Mouse (Mus musculus): ENCODE measurements around the gene Myo15b. TPM values are rescaled to one million over a fixed set of nuclear protein-coding genes. Genes with fewer than 3 reads are reported as not detected.
A peak's percentile ranks its signal among the peaks of the same experiment; 100 is the strongest.

Myo15b gene
- polyA plus RNA-seq, 1 experiment from 2014 or later, result 12.6 TPM

DNA sequence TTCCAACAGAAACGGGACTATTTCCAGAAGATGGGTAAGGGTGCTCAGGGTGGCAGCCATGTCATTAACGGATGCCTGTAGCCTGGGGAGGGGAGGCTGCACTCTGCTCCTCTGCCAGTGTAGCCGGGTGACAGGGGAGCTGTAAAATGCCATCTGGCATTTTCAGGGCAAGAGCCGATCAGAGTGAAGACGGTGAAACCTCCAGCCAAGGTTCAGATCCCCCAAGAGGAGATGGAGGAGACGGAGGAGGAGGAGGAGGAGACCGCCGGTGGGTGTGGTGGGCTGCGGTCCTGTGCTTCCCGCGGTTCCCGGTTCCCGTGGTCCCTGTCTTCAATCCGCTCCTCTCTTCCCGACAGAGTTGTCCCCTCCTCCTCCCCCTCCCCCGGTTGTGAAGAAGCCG, 25.0 kb downstream of the Myo15b start:
- no peak for ATAC-seq (ENCODE audit: low FRiP score, low TSS enrichment)
- Histone ChIP-seq H3K9me3 (ENCODE audit: low read length) (no peaks in the 10 kb centered on the region), H3K4me1 (ENCODE audit: insufficient read depth, low read length) (no peaks in the 10 kb centered on the region), H3K4me3 (ENCODE audit: low read length) (no peak overlapping the region), H3K27ac (ENCODE audit: low read length) (no peak overlapping the region), H3K9ac (replicated peaks; ENCODE audit: low read length) (no peak overlapping the region), H3K27me3 (ENCODE audit: insufficient read depth, low read length) (peaks cover 11% of the 10 kb centered on the region; the same call in 1 of the 2 replicates), H3K4me2 (replicated peaks; ENCODE audit: low read depth, low read length) (peak overlapping the region; percentile 21; the same call in 1 of the 2 replicates), H3K36me3 (ENCODE audit: insufficient read depth, low read length) (no peaks in the 10 kb centered on the region)
- 12% methylated on average over 16 of the region's 17 CpGs for WGBS

DNA sequence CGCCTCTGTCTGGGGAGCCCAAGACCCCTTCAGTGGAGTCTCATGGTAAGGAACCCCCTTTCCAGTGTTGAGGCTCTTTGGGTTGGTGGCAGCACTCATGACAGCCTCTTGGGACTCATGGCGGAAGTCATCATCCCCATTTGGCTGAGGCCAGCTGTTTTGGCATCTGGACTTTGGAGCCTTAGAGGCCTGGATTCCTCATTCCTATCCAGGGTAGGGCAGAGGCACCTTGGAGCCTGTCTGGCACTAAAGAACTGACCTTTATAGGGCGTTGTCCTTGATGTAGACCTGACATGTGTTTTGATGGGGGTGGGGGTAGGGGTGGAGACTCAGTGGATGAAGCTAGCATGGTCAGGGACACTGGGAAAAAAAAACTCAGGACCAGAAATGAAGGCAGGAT, 26.2 kb downstream of the Myo15b start:
- Histone ChIP-seq H3K4me3 (ENCODE audit: low read length) (no peak overlapping the region), H3K36me3 (ENCODE audit: insufficient read depth, low read length) (no peaks in the 10 kb centered on the region), H3K27ac (ENCODE audit: low read length) (no peak overlapping the region), H3K9me3 (ENCODE audit: low read length) (no peaks in the 10 kb centered on the region), H3K27me3 (ENCODE audit: insufficient read depth, low read length) (peaks cover 11% of the 10 kb centered on the region; the same call in 1 of the 2 replicates), H3K4me1 (ENCODE audit: insufficient read depth, low read length) (no peaks in the 10 kb centered on the region), H3K9ac (replicated peaks; ENCODE audit: low read length) (no peak overlapping the region), H3K4me2 (replicated peaks; ENCODE audit: low read depth, low read length) (no peak overlapping the region)
- ATAC-seq (ENCODE audit: low FRiP score, low TSS enrichment), result no peak
- 92% methylated on average over 3 of the region's 3 CpGs for WGBS

DNA sequence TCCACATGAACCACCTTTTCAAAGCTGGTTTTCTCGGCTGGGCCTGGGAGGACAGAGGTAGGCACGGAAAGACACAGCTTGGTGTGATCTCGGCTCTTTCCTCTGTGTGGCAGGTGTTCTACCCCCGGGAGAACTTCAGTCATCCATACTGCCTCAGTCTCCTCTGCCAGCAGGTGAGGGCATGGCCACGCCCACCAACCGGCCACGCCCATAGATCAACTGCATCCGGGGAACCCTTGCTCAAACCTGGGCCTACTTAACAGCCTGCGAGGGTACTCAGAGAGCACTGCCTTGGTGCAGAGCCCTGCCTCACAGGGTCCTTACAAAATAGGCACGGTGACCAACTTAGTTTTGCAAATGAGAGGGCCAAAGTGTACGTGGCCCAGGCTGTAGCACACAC, 27.1 kb downstream of the Myo15b start:
- Histone ChIP-seq H3K36me3 (ENCODE audit: insufficient read depth, low read length) (no peaks in the 10 kb centered on the region), H3K27me3 (ENCODE audit: insufficient read depth, low read length) (peaks cover 11% of the 10 kb centered on the region; the same call in 1 of the 2 replicates), H3K4me1 (ENCODE audit: insufficient read depth, low read length) (no peaks in the 10 kb centered on the region), H3K4me2 (replicated peaks; ENCODE audit: low read depth, low read length) (no peak overlapping the region), H3K9me3 (ENCODE audit: low read length) (no peaks in the 10 kb centered on the region), H3K4me3 (ENCODE audit: low read length) (no peak overlapping the region), H3K9ac (replicated peaks; ENCODE audit: low read length) (no peak overlapping the region), H3K27ac (ENCODE audit: low read length) (no peak overlapping the region)
- WGBS, result 75% methylated on average over 11 of the region's 11 CpGs
- no peak for ATAC-seq (ENCODE audit: low FRiP score, low TSS enrichment)

DNA sequence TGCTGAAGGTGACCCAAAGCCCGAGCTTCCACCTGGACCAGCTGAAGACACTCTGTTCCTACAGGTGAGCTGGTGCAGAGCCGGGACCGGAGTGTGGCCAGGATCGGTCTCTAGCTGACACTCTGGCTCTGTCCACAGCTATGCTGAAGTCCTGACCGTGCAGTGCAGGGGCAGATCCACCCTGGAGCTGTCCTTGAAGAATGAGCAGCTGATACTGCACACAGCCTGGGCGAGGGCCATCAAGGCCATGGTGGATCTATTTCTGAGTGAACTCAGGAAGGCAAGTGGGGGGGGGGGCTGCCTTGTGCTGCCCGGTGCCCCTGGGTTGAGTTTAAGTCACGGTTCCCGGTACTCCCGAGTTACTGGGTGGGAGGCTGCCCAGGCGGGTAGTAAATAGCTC, 28.2 kb downstream of the Myo15b start:
- Histone ChIP-seq H3K9me3 (ENCODE audit: low read length) (no peaks in the 10 kb centered on the region), H3K4me3 (ENCODE audit: low read length) (no peak overlapping the region), H3K4me1 (ENCODE audit: insufficient read depth, low read length) (0 out of 2 replicates have a peak, but pooled peaks cover 3% of the 10 kb centered on the region), H3K4me2 (replicated peaks; ENCODE audit: low read depth, low read length) (no peak overlapping the region), H3K27ac (ENCODE audit: low read length) (no peak overlapping the region), H3K27me3 (ENCODE audit: insufficient read depth, low read length) (peaks cover 11% of the 10 kb centered on the region; the same call in 1 of the 2 replicates), H3K9ac (replicated peaks; ENCODE audit: low read length) (no peak overlapping the region), H3K36me3 (ENCODE audit: insufficient read depth, low read length) (no peaks in the 10 kb centered on the region)
- 78% methylated on average over 11 of the region's 11 CpGs for WGBS
- ATAC-seq (ENCODE audit: low FRiP score, low TSS enrichment), result no peak

DNA sequence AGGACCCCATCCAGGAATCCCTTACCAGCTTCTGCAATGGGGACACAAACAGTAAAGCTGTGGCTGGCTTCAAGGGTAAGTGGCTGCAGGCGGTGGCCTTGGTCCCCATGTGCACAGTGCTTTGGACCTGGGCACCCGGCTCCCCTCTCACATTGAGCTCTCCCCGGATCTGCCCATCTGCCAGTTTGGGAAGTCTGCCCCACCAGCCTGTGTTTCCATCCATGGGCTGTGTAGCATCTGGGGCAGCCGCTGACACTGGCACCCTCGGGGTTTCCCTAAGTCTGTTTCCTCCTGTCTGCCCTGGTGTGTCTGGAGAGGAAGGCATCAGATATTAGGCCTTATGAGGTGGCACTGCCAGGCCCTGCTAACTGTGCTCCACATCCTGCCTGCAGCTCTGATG, 29.8 kb downstream of the Myo15b start:
- WGBS, result 90% methylated on average over 5 of the region's 5 CpGs
- Histone ChIP-seq H3K9ac (replicated peaks; ENCODE audit: low read length) (no peak overlapping the region), H3K9me3 (ENCODE audit: low read length) (no peaks in the 10 kb centered on the region), H3K27ac (ENCODE audit: low read length) (no peak overlapping the region), H3K4me2 (replicated peaks; ENCODE audit: low read depth, low read length) (no peak overlapping the region), H3K36me3 (ENCODE audit: insufficient read depth, low read length) (no peaks in the 10 kb centered on the region), H3K4me3 (ENCODE audit: low read length) (no peak overlapping the region), H3K27me3 (ENCODE audit: insufficient read depth, low read length) (peaks cover 7% of the 10 kb centered on the region; the same call in 1 of the 2 replicates), H3K4me1 (ENCODE audit: insufficient read depth, low read length) (0 out of 2 replicates have a peak, but pooled peaks cover 3% of the 10 kb centered on the region)
- ATAC-seq (ENCODE audit: low FRiP score, low TSS enrichment), result no peak

DNA sequence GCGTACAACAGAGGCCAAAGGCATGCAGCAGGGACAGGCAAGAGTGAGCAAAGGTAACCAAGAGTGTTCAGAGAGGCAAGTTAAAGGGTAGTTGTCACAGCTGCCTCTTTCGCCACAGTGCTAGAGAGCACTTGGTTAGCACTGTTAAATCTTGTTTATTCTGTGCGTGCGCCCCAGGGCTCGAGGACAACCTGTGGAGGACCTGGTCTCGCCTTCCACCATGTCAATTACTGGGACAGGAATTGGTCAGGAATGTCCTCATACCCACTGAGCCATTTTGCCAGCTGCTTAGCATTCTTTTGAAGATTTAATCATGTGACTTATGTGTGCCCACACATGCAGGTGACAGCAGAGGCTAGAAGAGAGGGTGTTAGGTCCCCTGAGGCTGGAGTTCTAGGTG, 31.0 kb downstream of the Myo15b start:
- ATAC-seq (ENCODE audit: low FRiP score, low TSS enrichment), result no peak
- peaks cover under 1% of the 10 kb centered on the region; the same call in 1 of the 2 replicates for H3K36me3 ChIP-seq (ENCODE audit: insufficient read depth, low read length)
- H3K27ac ChIP-seq (ENCODE audit: low read length), result no peak overlapping the region
- no peak overlapping the region for H3K9ac ChIP-seq (replicated peaks; ENCODE audit: low read length)
- H3K4me1 ChIP-seq (ENCODE audit: insufficient read depth, low read length), result 0 out of 2 replicates have a peak, but pooled peaks cover 3% of the 10 kb centered on the region
- no peaks in the 10 kb centered on the region for H3K27me3 ChIP-seq (ENCODE audit: insufficient read depth, low read length)
- H3K4me3 ChIP-seq (ENCODE audit: low read length), result no peak overlapping the region
- no peaks in the 10 kb centered on the region for H3K9me3 ChIP-seq (ENCODE audit: low read length)
- 84% methylated on average over 6 of the region's 6 CpGs for WGBS
- no peak overlapping the region for H3K4me2 ChIP-seq (replicated peaks; ENCODE audit: low read depth, low read length)

DNA sequence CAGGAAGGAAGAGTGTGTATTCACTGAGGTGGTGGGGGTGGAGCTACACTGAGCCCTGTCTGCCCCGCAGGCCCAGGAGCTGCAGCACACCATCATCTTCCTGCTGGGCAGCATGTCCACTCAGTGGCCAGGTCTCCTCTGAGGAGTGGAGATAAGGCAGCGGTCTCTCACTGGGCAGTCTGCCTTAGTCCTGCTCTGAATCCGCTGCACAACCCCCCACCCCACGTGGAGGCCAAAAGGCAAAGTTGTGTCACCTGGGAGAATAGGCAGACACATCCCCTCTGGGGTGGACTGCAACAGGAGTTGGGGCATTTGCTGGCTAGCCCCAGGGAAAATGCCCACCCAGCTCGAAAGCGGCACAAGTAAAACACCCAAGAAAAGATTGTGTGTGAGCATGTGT, 34.0 kb downstream of the Myo15b start:
- Histone ChIP-seq H3K36me3 (ENCODE audit: insufficient read depth, low read length) (peaks cover 10% of the 10 kb centered on the region; the same call in 1 of the 2 replicates), H3K4me2 (replicated peaks; ENCODE audit: low read depth, low read length) (no peak overlapping the region), H3K9ac (replicated peaks; ENCODE audit: low read length) (no peak overlapping the region), H3K4me3 (ENCODE audit: low read length) (no peak overlapping the region), H3K9me3 (ENCODE audit: low read length) (no peaks in the 10 kb centered on the region), H3K4me1 (ENCODE audit: insufficient read depth, low read length) (0 out of 2 replicates have a peak, but pooled peaks cover 3% of the 10 kb centered on the region), H3K27me3 (ENCODE audit: insufficient read depth, low read length) (no peaks in the 10 kb centered on the region), H3K27ac (ENCODE audit: low read length) (no peak overlapping the region)
- 0 out of 2 replicates have a peak, but pooled peaks have one; percentile 10 for ATAC-seq (ENCODE audit: low FRiP score, low TSS enrichment)
- WGBS, result 67% methylated on average over 6 of the region's 6 CpGs

DNA sequence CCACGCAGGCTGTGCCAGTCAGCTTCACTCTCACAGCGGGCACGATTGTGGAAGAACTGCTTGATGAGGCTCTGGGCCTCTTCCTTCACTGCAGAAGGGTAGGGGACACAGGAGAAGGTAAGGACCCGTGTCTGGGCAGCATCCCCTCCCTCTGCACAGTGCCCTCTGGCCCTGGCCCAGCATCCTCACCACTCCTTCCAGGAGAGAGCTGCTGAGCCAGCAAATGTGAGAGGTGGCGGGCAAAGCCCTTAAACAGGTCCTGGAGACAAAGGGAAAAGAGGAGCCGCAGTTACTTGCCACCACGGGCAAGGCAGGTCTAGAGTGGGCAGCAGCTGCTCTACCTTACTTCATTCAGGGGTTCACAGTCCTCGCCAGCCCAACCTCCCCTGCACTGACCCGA, 34.9 kb downstream of the Myo15b start:
- WGBS, result 85% methylated on average over 9 of the region's 9 CpGs
- H3K9ac ChIP-seq (replicated peaks; ENCODE audit: low read length), result no peak overlapping the region
- H3K4me3 ChIP-seq (ENCODE audit: low read length), result no peak overlapping the region
- no peaks in the 10 kb centered on the region for H3K9me3 ChIP-seq (ENCODE audit: low read length)
- no peak overlapping the region for H3K4me2 ChIP-seq (replicated peaks; ENCODE audit: low read depth, low read length)
- H3K27me3 ChIP-seq (ENCODE audit: insufficient read depth, low read length), result no peaks in the 10 kb centered on the region
- H3K4me1 ChIP-seq (ENCODE audit: insufficient read depth, low read length), result 0 out of 2 replicates have a peak, but pooled peaks cover 3% of the 10 kb centered on the region
- H3K36me3 ChIP-seq (ENCODE audit: insufficient read depth, low read length), result peaks cover 10% of the 10 kb centered on the region; the same call in 1 of the 2 replicates
- ATAC-seq (ENCODE audit: low FRiP score, low TSS enrichment), result no peak
- H3K27ac ChIP-seq (ENCODE audit: low read length), result no peak overlapping the region

DNA sequence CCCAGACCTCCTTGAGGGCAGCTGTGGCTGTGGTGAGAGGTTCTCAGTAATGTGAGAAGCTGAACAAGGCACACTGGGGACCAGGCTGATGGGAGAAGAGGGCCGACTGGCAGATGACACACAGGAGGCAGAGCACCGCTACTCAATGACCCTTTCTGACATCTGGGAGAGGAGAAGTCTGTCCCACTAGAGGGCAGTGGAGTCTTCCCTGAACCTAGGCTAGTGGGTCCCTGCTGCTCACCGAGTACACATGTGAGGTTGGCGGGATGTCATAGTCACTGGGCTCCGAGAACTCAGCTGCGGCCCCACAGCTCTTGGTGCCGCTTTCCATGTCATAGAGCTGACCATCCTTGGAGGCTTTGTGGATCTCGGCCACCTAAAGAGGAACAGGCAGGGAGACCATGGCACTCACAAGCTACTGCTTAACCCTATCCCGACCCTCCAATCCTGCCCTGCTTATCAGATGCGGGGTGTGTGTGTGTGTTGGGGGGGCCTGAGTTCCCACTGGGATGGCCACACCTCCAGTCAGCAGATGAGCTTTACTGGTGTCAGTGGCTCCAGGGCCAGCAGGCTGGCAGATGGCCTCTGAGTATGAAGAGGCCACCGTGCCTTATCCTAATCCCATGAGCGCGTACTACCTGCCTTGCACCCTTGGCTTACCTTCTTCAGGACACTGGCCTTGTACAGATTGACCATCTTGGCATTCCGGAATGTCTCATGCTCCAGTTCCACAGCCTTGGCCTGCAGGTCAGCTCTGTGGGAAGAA, 36.7 kb downstream of the Myo15b start:
- H3K36me3 ChIP-seq (ENCODE audit: insufficient read depth, low read length), result peaks cover 10% of the 10 kb centered on the region; the same call in 1 of the 2 replicates
- no peaks in the 10 kb centered on the region for H3K27me3 ChIP-seq (ENCODE audit: insufficient read depth, low read length)
- WGBS, result 67% methylated on average over 14 of the region's 14 CpGs
- no peak for ATAC-seq (ENCODE audit: low FRiP score, low TSS enrichment)
- H3K4me1 ChIP-seq (ENCODE audit: insufficient read depth, low read length), result peaks cover 20% of the 10 kb centered on the region
- H3K9me3 ChIP-seq (ENCODE audit: low read length), result no peaks in the 10 kb centered on the region
- H3K9ac ChIP-seq (replicated peaks; ENCODE audit: low read length), result no peak overlapping the region
- no peak overlapping the region for H3K4me2 ChIP-seq (replicated peaks; ENCODE audit: low read depth, low read length)
- H3K27ac ChIP-seq (ENCODE audit: low read length), result no peak overlapping the region
- no peak overlapping the region for H3K4me3 ChIP-seq (ENCODE audit: low read length)

DNA sequence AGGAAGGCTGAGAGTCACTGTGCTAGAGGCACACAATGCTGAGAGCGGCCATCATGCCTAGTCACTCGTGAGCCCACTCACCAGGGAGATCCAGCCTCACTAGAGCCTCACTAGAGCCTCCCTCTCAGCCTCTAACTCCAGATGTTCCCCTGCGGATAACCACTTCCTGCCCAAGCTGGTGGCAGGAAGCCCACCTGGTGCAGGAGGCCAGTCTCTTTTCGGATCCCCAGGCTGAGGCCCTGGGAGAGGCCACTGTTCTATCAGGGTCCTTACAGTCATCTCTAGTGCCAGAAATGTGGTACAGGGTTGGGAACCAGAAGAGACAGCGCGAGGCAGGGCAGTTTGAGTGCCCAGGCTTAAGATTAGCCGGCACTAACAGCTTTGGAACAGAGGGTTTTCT, 40.2 kb downstream of the Myo15b start:
- Histone ChIP-seq H3K4me2 (replicated peaks; ENCODE audit: low read depth, low read length) (no peak overlapping the region), H3K4me3 (ENCODE audit: low read length) (no peak overlapping the region), H3K4me1 (ENCODE audit: insufficient read depth, low read length) (peaks cover 40% of the 10 kb centered on the region), H3K36me3 (ENCODE audit: insufficient read depth, low read length) (peaks cover 10% of the 10 kb centered on the region; the same call in 1 of the 2 replicates), H3K27me3 (ENCODE audit: insufficient read depth, low read length) (no peaks in the 10 kb centered on the region), H3K9ac (replicated peaks; ENCODE audit: low read length) (no peak overlapping the region), H3K27ac (ENCODE audit: low read length) (peak overlapping the region; percentile 92; the same call in 1 of the 2 replicates), H3K9me3 (ENCODE audit: low read length) (no peaks in the 10 kb centered on the region)
- WGBS, result 79% methylated on average over 7 of the region's 7 CpGs
- ATAC-seq (ENCODE audit: low FRiP score, low TSS enrichment), result no peak
